Mouse (Mus musculus) ES-Bruce4 (cell line): ENCODE measurements around the gene Ntrk2.
A peak's percentile ranks its signal among the peaks of the same experiment; 100 is the strongest.

Experiments used
- CTCF ChIP-seq: IDR thresholded peaks from one replicate; pipeline ENCODE4 v1.8.1; 2011; ENCODE audit warnings: low read depth, low read length
- EP300 ChIP-seq: IDR thresholded peaks from 2 replicates; pipeline ENCODE4 v1.6.1; 2011; ENCODE audit warnings: low read depth, low read length; ENCODE audit not compliant: insufficient read depth
- POLR2A ChIP-seq: IDR thresholded peaks from one replicate; pipeline ENCODE4 v1.8.1; 2011; ENCODE audit warnings: low read length; ENCODE audit not compliant: insufficient read depth

GRCm38 (mm10) chr13:59114684-59115083, 308.3 kb downstream of the Ntrk2 start:
- TF ChIP-seq EP300 (no peak), POLR2A (no peak), CTCF (peak; percentile 42)
